Mouse (Mus musculus) bone marrow macrophage, adult 2 months (primary cell): ENCODE data around the gene Pitpna.

Source experiments
- CTCF ChIP-seq: IDR thresholded peaks from 2 replicates; pipeline ENCODE4 v1.5.1; 2012; ENCODE audit warnings: low read depth, mild to moderate bottlenecking, low read length, moderate library complexity
- POLR2A ChIP-seq: IDR thresholded peaks from 2 replicates; pipeline ENCODE4 v1.6.1; 2012; ENCODE audit warnings: mild to moderate bottlenecking, low read depth, low read length, borderline replicate concordance

DNA sequence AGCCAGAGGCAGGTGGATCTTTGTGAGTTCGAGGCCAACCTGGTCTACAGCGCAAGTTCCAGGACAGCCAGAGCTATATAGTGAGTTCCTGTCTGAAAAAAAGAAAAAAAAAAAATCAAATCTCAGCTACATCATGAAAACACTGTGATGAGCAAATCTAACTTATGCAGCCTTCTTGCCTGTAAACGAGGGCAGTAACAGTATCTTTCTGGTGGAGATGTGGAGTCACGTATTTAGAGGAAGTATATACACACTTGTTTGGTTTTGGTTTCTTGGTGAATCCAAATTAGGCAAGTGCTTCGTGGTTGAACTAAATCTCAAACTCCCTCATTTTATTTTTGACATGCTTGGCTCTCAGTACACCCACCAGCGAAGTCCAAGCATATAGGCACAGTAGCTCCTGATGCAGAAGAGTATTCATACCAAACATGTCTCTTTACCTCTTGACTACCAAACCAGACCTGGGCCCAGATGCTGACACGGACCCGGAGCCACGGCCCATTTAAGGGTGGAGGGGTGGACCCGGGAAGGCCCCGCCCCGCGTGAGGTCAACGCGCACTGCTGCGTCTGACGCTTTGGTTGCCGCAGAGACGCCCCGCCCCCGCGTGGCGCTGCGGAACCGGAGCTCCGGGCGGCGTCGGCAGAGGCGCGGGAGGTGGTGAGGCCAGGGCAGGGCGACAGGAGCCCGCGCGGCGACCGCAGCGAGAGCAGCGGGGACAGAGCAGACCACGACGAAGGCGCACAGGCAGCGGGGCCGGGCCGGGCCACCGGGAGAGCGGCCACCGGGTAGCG, at the start of gene Pitpna:
- TF ChIP-seq CTCF (no peak), POLR2A (no peak)
